Mouse (Mus musculus) cerebellum, adult 2 months (tissue): ENCODE results near the gene Ddr1.

Experiments used
- CTCF ChIP-seq: fragments of 200-500 bp; IDR thresholded peaks from 2 replicates; pipeline ENCODE4 v1.5.1; 2011; ENCODE audit warnings: low read depth, mild to moderate bottlenecking, control low read depth, low read length, moderate library complexity, borderline replicate concordance; ENCODE audit not compliant: insufficient read depth
- POLR2A ChIP-seq: fragments of 200-500 bp; IDR thresholded peaks from 2 replicates; pipeline ENCODE4 v1.6.1; 2011; ENCODE audit warnings: low read length, control low read depth, borderline replicate concordance; ENCODE audit not compliant: insufficient read depth

DNA sequence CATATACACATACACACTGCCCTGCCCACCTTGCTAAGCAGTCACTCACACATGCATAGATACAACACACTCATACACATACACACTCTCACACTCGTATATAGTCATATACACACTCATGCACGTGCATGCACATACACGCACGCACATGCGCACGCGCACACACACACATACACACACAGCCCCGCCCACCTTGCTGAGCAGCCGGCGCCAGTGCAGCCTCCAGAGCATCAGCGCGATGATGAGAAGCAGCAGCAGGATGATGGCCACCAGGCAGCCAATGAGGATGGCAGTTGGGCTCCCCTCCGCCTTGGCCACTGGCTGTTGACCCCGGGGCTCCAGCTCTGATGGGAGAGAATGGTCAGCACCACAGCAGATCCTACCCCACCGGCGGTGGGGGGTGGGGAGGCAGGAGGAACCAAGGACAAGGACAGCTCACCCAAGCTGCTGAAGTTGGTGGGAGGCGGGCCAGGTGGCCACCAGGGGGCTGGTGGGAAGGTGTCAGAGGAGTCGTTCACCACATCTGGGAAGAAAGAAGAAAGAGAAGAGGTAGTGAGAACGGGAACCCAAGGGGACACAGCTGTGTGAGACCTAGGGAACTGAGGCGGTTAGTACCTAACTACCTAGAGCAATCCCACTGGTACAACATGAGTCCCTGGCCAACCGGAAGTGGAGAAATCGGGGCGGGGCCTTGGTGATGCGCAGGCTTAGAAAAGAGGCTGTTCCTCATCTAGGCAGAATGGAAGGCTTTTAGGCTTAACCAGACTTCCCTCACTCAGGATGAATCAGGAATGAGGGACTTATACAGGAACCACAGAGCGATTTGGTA, 15.9 kb downstream of the Ddr1 start:
- TF ChIP-seq CTCF, result no peak
- no peak for TF ChIP-seq POLR2A
